Mouse (Mus musculus) limb, embryonic 14.5 days (tissue): ENCODE measurements at regions not wholly inside any gene's neighbourhood (a gene's known extent, or its start where the extent isn't known, plus 50 kb on each side); places are given as distances from the start of the nearest gene placed in this dataset.

Source experiments
- ATAC-seq: fragments of 200-750 bp; cut with Nextera tagmentation; 2 replicates; pipeline ENCODE4 v1.8.0; 2017; ENCODE audit warnings: low read depth, moderate number of reproducible peaks, moderate TSS enrichment; ENCODE audit not compliant: low FRiP score
- DNase-seq: peaks from one replicate; pipeline ENCODE4 v3.0.0-alpha.2; 2015; ENCODE audit warnings: low spot score
- H3K27ac ChIP-seq: fragments of 300-500 bp; sonication (generic); replicated peaks from 2 replicates; pipeline ENCODE4 v1.5.1; 2014; ENCODE audit warnings: low read depth, mild to moderate bottlenecking, low read length, moderate library complexity, mixed read lengths
- H3K27me3 ChIP-seq: fragments of 300-500 bp; sonication (generic); 2 replicates; pipeline ENCODE4 v1.6.1; 2014; ENCODE audit warnings: low read length, mixed read lengths; ENCODE audit not compliant: control insufficient read depth, insufficient read depth
- H3K36me3 ChIP-seq: fragments of 300-500 bp; sonication (generic); 2 replicates; pipeline ENCODE4 v1.6.1; 2014; ENCODE audit warnings: mild to moderate bottlenecking, low read length, moderate library complexity, mixed read lengths; ENCODE audit not compliant: control insufficient read depth, insufficient read depth
- H3K4me1 ChIP-seq: fragments of 300-500 bp; sonication (generic); 2 replicates; pipeline ENCODE4 v1.6.1; 2014; ENCODE audit warnings: antibody characterized with exemption, low read length, mixed read lengths; ENCODE audit not compliant: control insufficient read depth, insufficient read depth
- H3K4me2 ChIP-seq: fragments of 300-500 bp; sonication (generic); replicated peaks from 2 replicates; pipeline ENCODE4 v1.6.1; 2014; ENCODE audit warnings: low read depth, mild to moderate bottlenecking, low read length, moderate library complexity; ENCODE audit not compliant: severe bottlenecking
- H3K4me3 ChIP-seq: fragments of 300-500 bp; sonication (generic); replicated peaks from 2 replicates; pipeline ENCODE4 v1.5.1; 2014; ENCODE audit warnings: low read length
- H3K9ac ChIP-seq: fragments of 300-500 bp; sonication (generic); 2 replicates; pipeline ENCODE4 v1.6.1; 2014; ENCODE audit warnings: mild to moderate bottlenecking, low read depth, low read length, moderate library complexity; ENCODE audit not compliant: severe bottlenecking
- H3K9me3 ChIP-seq: fragments of 300-500 bp; sonication (generic); 2 replicates; pipeline ENCODE4 v1.6.1; 2016; ENCODE audit warnings: low read length; ENCODE audit not compliant: control insufficient read depth
- POLR2A ChIP-seq: fragments of 200-500 bp; IDR thresholded peaks from 2 replicates; pipeline ENCODE4 v1.8.0; 2012; ENCODE audit warnings: inconsistent platforms, mild to moderate bottlenecking, moderate library complexity, borderline replicate concordance; ENCODE audit not compliant: insufficient read depth, insufficient read length; ENCODE audit errors: extremely low read depth
- WGBS: fragments of 180-500 bp; shearing (Covaris S2); extraction: QIAGEN DNeasy Blood & Tissue Kit; methylation state at CpG from one replicate; pipeline ENCODE4 v1.1.7; 2014; 5-methylcytosine and 5-hydroxymethylcytosine counted together

- H3K27me3 ChIP-seq, result no peaks in the 10 kb centered on the region
- H3K9me3 ChIP-seq, result no peaks in the 10 kb centered on the region
- no peak overlapping the region for H3K27ac ChIP-seq
- no peak overlapping the region for H3K4me2 ChIP-seq
- no peaks in the 10 kb centered on the region for H3K36me3 ChIP-seq
- WGBS, result 64% methylated on average over 5 of the region's 5 CpGs
- ATAC-seq, result no peak
- H3K4me3 ChIP-seq, result no peak overlapping the region
- no peak for DNase-seq
- H3K9ac ChIP-seq, result no peak overlapping the region
- TF ChIP-seq POLR2A, result no peak
- H3K4me1 ChIP-seq, result no peaks in the 10 kb centered on the region
Observed at GRCm38 (mm10) chrX:10647332-10647731, 67.5 kb upstream of the Mid1ip1 start.

GRCm38 (mm10) chrX:10650881-10651280 is 63.9 kb upstream of the Mid1ip1 start:
- no peak for TF ChIP-seq POLR2A
- H3K4me2 ChIP-seq, result no peak overlapping the region
- no peak overlapping the region for H3K4me3 ChIP-seq
- no peak overlapping the region for H3K9ac ChIP-seq
- no peaks in the 10 kb centered on the region for H3K4me1 ChIP-seq
- H3K9me3 ChIP-seq, result no peaks in the 10 kb centered on the region
- ATAC-seq (no peak), DNase-seq (peak; percentile 42)
- 13% methylated on average over 4 of the region's 4 CpGs for WGBS
- no peak overlapping the region for H3K27ac ChIP-seq
- no peaks in the 10 kb centered on the region for H3K27me3 ChIP-seq
- H3K36me3 ChIP-seq, result no peaks in the 10 kb centered on the region
